Mouse (Mus musculus) c-Kit-negative CD71-positive TER-119-positive erythroid progenitor cells, embryonic 14.5 days (primary cell): ENCODE results near the gene Tmem8b.

ENCODE experiments used
- DNase-seq: peaks from one replicate; pipeline ENCODE4 v3.0.0-alpha.2; 2013; ENCODE audit warnings: low read depth, low spot score

The Tmem8b gene

DNA sequence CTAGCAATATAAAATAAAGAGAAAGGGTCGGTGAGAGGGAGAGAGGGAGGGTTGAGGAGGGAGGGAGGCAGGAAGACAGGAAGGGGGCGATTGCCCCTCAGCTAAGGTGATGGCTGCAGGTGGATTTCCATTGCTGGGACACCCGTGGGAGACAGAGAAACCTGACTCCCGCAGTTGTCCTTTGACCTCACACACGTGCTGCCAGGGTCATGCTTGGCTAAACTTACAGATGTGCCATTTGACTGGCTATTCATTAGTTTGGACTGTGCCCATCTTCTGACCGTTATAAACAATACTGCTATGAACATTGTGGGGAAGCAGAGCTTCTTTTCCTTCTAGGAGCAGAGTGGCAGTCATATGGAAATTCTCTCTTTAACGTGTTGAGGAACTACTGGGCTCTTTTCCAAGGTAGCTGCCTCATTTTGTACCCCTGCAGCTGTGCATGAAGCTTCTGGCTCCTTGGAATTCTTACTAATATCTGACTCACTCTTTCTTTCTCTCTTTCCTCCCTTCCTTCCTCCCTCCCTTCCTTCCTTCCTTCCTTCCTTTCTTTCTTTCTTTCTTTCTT, 45.0 kb downstream of the Tmem8b start:
- no peak for DNase-seq

DNA sequence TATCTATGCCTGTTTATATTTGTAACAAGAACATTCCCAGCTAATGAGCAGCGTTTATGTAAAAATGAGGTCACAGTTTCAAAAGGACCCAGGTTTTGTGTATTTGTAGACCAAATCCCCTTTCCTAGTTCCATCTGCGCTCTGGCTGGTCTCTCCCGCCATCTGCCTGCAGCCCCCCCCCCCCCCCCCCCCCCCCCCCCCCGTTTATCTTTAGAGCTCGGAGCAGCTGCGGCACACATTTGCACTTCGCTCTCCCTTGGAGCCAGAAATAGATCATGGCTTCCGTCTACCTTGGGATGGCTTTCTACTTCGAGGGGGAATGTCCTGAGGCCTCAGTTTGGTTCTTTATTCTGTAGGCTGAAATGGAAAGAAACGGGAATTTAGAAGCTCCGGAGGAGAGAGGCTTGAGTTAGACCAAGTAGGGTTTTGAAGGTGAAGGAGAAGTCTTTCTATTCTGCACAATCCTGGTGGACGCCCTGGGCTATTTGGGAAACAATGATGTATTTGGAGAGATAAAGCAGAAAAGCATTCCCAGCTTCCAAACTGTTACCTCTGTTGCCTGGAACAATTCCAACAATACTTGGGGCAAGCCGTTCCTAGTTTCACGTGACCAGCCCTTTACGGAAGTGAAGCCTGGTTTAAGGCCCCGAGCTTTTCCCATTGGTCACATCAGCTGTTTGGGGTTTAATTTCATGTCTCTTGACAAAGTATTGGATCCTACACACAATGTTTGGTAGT, 51.9 kb downstream of the Tmem8b start:
- no peak for DNase-seq

DNA sequence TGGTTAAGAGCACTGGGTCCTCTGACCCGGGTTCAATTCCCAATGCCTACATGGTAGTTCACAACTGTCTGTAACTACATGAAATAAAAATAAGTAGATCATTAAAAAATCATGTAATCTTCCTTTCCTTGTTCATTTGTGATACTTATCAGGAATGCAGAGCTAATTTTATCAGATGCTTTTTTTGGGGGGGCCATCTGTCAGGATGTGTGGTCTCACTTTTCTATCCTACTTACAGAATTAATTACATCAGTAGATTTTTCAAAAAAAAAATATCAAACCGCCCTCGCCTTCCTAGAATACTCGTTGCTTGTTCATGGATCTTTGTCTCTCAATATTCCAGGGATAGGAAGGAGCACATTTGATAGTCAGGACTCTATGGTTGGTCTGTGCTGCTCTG, 53.4 kb downstream of the Tmem8b start:
- no peak for DNase-seq

DNA sequence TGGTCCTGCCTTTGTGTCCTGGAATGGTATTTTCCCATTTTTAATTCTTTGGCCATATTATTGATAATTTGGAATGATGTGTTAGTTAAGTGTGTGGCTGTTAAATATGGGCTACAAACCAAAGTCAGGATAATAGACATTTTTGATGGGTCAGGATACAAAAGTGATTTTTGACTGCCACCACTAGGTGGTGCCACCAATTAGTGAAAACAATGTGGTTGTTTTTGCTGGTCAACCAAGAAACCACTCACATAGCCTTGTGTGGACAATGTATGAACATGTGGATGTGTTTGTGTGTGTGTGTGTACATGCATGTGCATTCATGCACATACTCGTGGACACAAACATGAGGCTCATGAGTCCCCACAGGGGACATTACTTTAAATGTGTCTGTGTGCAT, 56.0 kb downstream of the Tmem8b start:
- no peak for DNase-seq

DNA sequence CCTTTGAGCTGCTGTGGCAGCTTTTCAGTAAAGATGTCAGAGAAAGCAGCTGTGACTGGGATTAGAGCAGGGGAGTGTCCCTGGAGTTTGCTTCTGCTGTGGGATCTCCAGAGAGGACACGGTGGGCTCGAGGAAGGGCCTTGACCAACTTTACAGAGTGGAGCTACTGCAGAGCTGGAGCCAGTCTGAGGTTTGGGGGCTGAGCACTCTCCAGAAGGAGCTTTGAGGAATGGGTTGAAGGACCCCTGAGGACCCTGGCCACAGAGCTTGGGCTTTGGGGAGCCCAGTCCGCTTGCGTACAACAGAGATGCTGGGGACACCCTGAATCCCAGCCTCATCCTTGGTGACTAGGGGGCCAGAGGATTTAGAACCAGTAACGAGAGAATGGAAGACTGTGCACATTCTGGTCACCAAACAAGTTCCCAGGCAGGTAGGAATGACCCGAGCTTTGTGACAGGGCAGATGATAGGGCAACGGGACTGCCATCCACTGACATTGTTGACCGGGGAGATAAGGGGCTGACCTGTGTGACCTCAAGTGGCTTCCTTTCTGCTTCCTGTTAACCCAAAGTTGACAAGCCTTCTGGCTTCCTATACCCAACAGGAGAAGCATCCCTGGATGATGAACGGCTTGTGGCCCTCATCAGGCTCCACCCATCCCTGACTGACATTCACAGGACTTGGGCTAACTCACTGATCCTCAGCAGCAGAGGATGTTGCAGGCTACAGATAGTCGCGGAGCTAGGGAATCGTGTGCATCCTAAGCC, 57.6 kb downstream of the Tmem8b start:
- DNase-seq = no peak

DNA sequence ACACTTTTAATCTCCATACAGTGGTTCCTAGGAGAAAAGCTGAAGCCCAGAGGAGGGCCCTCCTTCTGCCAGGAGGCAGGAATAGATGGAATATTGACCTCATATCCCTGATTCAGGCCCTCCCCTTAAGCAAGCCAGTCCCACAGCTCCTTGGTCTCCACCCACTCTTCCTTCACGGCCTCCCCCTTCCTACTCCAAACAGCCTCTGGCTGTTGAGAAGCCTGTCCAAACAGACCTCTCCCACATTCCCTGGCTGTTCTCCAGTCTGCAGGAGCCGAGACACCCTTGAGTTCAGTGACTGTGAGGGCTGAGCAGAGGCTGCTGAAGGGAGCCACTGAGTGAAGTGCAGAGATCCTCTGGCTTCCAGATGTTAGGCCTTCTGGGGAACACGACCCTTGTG, 58.2 kb downstream of the Tmem8b start, which contains the start of gene Hrct1:
Gene Hrct1 (plus strand): TSS at position 194 of the 400 bp plus-strand sequence.
- DNase-seq = no peak

DNA sequence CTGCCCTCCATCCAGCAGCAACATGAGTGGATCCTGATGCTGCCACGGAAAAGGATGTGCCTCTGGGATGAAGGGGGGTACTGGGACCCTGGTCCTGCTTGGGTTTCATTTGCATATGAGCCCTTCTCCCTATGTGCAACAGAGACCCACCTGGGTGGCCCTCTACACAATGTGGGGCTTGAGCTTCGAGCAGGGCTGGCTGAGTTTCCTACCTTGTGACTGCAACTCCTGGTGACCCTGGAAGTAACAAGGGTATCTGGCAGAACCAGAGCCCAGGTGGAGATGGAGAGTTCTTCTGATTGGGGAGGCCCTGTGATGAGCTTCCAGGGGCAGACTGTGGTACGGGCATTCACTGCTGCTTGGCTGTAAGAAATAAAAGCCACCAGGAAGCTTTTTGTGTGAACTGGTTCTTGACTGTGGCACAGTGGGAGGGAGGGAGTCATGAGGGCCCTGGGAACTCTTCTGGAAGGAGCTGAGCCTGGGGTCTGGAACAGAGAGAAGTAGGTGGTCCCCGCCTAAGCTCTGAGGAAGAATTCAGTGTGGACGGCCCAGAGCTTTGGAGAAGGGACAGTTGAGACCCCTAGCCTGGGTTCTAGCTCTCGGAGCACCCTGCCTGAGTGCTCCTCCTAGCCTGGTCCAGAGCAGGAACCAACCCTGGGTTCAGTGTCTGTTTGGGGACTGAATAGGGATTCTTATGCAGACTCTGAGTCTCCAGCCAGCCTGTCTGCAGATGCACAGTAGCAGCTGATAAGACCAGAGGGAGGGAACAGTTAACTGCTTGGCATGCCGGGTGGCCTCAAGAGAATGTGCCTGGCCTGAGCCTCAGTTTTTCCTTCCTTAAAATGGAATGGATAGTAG, 59.2 kb downstream of the Tmem8b start:
- DNase-seq = no peak

DNA sequence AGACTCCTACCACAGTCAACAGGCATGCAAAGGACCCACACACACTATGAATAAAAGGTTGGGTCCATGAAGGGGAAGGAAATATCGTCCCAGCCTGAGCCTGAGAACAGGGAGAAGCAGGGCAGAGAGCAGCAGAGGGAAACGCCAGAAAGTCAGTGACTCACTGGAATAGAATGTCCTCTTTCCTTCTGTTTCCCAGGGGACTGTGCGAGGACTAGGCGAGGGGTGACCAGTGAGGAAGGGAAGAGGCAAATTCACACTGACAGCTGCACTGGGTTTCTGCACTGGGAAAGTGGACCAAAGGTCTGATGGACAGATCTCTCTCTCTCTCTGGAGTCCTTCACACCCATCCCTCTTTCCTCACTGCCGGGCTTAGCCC, 59.8 kb downstream of the Tmem8b start:
- DNase-seq = no peak

DNA sequence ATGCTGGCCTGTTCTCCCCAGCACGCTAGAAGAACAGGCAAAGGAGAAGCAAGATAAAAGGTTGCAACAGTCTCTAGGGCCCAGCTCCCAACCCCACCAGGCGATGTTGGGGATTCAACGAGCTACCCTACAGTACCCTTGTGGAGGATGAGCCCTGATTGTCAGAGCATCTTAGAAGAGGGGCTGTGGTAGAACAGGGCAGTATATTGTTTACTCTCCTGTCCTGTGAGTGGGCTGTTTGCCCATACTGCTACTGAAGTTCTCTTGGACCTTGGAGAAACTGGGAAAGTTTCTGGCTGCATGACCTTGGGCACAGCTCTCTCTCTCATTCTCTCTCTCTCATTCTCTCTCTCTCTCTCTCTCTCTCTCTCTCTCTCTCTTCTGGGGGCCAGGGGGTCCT, 60.4 kb downstream of the Tmem8b start:
- DNase-seq = no peak

DNA sequence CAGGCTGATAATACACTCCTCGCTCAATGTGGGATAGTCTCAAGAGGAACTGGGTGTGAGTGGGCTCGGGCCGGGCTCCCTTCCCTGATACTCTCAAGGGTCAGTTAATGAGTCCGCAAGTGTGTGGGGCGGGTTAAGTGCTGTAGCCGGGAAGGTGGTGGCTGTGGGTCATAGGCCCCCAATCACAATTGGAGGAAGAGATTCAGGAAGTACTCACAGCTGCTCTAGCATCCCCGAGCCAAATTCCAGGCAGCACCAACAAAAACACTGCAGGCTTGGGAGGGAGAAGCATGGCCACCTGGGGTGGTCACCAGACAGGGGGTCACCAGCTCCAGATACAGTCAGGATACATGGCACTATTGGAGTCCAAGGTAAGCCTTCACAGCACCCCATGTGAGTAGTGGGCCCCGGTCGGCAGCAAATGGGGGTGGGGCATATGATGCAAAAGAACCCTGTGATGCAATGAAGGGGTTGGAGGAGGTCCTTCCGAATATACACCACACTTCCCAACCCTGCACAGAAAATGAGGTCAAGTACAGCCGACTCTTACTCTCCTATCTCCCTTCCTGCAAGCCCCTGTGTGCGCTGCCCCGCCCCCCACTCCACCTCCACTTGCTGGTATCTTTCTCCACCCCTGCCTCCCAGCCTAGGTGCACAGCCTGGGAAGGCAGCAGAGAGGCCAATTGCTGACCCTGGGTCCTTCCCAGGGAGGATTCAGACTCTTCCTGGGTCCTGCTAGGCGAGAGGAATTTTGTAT, 61.2 kb downstream of the Tmem8b start, which contains the start of gene Spaar:
Gene Spaar (plus strand): TSS at position 241 of the 757 bp plus-strand sequence.
- DNase-seq = no peak

DNA sequence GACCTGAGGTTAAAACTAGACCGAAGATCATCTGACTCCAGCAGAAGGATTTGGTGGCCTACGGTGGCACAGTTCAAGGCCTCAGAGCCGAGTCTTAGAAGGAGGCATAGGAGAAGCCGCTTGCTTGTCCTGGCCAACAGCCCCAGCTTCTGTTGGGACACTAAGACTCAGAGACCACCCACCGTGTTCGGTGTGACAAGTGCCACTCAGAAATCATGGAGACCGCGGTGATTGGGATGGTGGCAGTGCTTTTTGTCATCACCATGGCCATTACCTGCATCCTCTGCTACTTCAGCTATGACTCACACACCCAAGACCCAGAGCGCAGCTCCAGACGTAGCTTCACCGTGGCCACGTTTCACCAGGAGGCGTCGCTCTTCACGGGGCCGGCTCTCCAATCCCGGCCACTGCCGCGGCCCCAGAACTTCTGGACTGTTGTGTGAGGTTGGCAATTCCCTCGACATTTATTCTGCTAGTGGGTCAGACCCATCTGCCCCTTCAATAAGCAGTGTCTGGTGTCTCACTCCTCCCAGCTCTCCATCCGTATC, 62.1 kb downstream of the Tmem8b start:
- DNase-seq = no peak

DNA sequence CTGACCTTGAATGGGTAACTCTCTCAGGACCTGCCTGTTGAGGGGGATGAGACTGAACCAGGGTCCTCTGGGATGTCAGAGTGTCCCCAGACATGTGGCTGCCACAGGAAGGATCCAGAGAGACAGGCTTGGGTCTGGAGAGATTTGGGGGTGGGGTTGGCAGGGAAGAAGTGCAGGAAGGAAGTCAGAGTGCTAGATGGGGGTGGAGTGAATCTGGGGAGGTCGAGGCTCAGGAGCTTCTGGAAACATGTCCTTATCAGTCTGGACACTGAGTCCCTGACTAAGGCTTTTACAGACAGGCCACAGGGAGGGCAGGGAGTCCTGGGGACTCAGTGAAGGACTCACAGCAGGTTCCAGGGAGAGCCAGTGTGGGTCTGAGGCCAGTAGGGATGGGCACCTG, 63.4 kb downstream of the Tmem8b start:
- DNase-seq = no peak

DNA sequence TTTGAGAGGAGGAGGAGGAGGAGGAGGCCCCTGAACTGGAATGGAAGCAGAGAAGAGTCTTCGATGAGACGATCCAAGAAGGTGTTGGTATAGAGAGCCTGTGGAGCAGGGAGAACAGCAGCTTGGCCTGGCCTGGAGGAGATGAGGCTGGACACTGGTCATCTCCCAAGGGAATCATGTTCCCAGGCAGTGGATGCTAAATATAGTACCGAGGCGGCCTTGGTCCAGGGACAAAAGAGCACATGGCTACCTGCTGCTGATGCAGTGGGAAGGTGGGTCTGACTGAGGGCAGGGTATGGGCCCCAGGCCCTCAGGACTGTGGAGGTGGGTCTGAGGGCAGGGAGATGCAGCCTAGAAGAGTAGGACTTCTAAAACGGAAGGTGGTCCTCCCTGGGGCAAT, 64.4 kb downstream of the Tmem8b start:
- DNase-seq = no peak

DNA sequence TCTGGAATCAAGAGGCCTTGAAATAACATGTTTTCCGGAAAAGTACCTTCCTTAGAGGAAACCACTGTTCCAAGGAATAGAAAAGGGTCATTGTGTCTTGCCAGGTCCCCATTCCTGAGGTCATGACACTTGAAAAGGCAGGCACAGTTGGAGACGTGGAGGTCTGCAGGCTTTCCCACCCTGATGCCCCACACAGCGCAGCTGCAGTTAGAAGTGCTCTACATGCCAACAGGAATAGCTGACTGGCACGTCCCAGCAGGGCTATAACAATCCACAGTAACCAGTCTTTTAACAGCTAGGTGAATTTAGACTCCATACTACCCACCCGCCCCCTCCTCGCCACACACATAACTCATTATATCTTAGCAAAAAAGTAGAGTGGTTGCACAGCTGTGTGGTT, 68.4 kb downstream of the Tmem8b start:
- no peak for DNase-seq

DNA sequence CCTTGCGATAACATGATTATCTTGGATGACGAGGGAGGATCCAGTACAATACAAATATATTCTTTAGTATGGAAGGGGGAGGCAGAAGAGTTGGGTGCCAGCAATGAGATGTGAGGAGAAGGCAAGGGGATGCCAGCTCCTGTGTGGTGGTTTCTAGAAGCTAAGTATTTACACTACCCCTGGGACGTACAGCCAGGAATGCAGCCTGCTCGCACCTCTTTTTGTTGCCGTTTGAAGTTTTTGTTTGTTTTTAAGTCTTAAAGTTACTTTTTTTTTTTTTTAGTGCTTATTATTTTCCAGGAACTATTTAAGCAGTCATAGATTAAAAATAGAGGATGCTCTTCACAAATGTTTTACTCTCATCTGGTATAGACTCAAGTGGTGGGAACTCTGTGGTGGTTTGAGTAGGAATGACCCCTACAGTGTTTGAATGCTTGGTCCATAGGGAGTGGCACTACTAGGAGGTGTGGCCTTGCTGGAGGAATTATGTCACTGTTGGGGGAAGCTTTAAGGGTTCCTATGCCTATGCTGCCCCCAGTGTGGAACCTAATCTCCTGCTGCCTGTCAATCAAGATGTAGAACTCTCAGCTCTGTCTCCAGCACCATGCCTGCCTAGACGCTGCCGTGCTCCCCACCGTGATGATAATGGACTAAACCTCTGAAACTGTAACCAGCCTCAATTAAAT, 70.4 kb downstream of the Tmem8b start:
- no peak for DNase-seq

DNA sequence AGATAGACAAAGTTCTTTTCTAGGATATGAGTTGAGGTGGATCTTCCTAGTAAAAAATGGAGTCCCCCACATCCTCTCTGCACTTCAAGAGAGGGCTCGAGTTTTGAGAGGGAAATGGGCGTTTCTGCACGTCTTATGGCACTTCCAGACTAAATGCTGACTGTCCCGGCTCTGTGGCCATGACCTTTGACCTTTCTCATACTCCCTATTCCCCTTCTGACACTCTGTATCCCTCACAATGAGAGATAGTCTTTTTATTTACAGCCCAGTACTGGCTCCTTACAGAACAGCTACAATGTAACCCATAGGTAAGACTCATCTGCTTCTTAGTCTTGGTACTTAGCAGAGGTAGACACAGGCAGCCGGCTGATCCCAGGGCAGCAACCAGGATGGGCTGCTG, 72.8 kb downstream of the Tmem8b start:
- DNase-seq = no peak
